Mouse (Mus musculus) heart, postnatal 0 days (tissue): Measurements from ENCODE around the gene Tcp10c.
"Not testable (repeated sequence)": the region's sequence is repeated elsewhere in the genome, so short reads cannot be mapped to it uniquely, and the experiment has no call there.

Experiments used
- CTCF ChIP-seq: IDR thresholded peaks from 2 replicates; pipeline ENCODE4 v1.5.1; 2016; ENCODE audit warnings: antibody characterized with exemption, control low read depth, low read depth
- EP300 ChIP-seq: IDR thresholded peaks from 2 replicates; pipeline ENCODE4 v1.6.1; 2016; ENCODE audit warnings: antibody characterized with exemption, low read depth

DNA sequence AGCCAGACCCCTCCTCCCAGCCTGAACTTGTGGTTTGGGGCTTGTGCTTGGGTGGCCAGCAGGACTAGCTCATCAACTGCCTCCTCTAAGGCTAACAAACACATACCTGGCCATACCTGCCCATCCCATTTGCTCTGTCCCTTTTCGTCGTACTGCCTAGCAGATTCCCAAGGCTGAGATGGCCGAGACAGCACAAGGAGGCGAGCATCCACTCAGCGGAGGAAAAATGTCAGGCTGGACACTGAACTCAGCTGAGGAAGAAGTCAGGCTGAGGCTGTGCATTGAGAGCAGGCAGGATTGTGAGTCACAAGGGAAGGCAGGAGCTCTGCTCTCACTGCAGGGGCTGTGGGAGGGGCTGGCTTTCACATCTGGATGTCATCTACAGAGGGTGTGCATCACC is 68.3 kb downstream of the Tcp10c start:
- TF ChIP-seq CTCF, EP300: not testable (repeated sequence)
